Mouse (Mus musculus): ENCODE results near the gene Efcc1. TPM values are rescaled to one million over a fixed set of nuclear protein-coding genes. Genes with fewer than 3 reads are reported as not detected.

The Efcc1 gene
- polyA plus RNA-seq, 1 experiment from 2014 or later, result 1.4 TPM

DNA sequence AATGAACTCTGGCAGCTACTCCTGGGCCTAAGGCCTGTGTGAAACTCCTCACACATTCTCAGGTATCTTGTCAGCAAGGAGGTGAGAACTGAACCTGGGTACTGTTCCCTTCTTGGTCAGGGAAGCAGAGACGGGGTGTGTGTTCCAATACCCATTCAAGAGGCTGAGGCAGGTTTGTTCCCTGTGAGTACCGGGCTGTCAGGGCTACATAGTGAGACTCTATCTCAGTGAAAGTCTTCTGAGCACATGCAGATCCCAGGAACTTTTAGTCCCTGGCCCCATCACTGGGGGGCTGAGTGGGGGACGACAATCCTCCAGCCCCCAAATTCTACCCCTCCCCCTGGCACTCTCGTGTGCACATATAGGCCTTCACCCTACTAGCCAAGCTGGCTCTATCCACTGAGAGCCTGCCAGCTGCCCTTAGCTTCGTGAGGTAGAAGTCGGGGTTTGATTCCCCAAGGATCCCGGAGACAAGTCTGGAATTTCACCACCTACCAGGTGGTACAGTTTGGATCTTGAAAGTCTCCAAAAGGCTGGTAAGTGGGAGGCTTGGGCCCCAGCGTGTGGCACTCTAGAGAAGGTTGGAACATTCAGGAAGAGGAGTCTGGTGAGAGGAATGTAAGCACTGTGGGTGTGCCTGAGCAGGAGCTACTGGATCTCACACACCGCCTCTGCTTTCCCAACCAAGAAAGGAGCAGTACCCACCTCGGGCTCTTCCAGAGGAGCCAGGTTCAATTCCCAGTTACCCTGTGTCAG, 50.1 kb downstream of the Efcc1 start:
- H3K9me3 ChIP-seq, result no peaks in the 10 kb centered on the region
- H3K27ac ChIP-seq, result no peak overlapping the region
- no peak overlapping the region for H3K9ac ChIP-seq
- no peaks in the 10 kb centered on the region for H3K36me3 ChIP-seq
- no peaks in the 10 kb centered on the region for H3K27me3 ChIP-seq
- no peak overlapping the region for H3K4me3 ChIP-seq
- WGBS, result 78% methylated on average over 10 of the region's 10 CpGs
- no peak overlapping the region for H3K4me2 ChIP-seq (replicated peaks)
- H3K4me1 ChIP-seq, result no peaks in the 10 kb centered on the region
- ATAC-seq (ENCODE audit: insufficient number of reproducible peaks, insufficient read depth, low FRiP score, low TSS enrichment), result no peak

GRCm38 (mm10) chr6:87784033-87784432, 53.4 kb downstream of the Efcc1 start:
- H3K36me3 ChIP-seq, result no peaks in the 10 kb centered on the region
- ATAC-seq (ENCODE audit: insufficient number of reproducible peaks, insufficient read depth, low FRiP score, low TSS enrichment), result no peak
- H3K27me3 ChIP-seq, result no peaks in the 10 kb centered on the region
- no peak overlapping the region for H3K27ac ChIP-seq
- H3K4me1 ChIP-seq, result no peaks in the 10 kb centered on the region
- H3K4me3 ChIP-seq, result no peak overlapping the region
- no peak overlapping the region for H3K4me2 ChIP-seq (replicated peaks)
- H3K9ac ChIP-seq, result no peak overlapping the region
- H3K9me3 ChIP-seq, result no peaks in the 10 kb centered on the region
- WGBS, result 84% methylated on average over 8 of the region's 8 CpGs

DNA sequence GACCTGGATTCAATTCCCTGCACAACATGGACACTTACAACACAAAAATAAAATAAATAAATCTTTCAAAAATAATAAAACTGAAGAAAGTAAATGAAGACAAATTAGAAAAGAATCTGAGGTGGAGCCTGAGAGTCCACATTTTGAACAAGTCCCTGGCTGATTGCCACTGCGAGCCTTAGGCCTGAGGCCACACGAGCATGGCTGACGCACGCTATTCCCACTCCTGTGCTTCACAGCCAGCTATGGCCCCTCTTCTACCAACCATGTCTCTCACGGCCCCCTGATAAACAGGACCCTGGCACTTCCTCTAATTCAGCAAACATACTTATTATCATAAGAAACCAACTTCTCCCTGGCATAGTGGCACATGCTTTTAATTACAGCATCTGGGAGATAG, 56.0 kb downstream of the Efcc1 start:
- 80% methylated on average over 5 of the region's 5 CpGs for WGBS
- H3K4me3 ChIP-seq, result no peak overlapping the region
- H3K9ac ChIP-seq, result no peak overlapping the region
- H3K27ac ChIP-seq, result no peak overlapping the region
- H3K4me1 ChIP-seq, result peaks cover 6% of the 10 kb centered on the region
- ATAC-seq (ENCODE audit: insufficient number of reproducible peaks, insufficient read depth, low FRiP score, low TSS enrichment), result no peak
- H3K4me2 ChIP-seq (replicated peaks), result no peak overlapping the region
- no peaks in the 10 kb centered on the region for H3K9me3 ChIP-seq
- peaks cover 5% of the 10 kb centered on the region; the same call in 1 of the 2 replicates for H3K36me3 ChIP-seq
- H3K27me3 ChIP-seq, result no peaks in the 10 kb centered on the region

GRCm38 (mm10) chr6:87787108-87787890, 56.6 kb downstream of the Efcc1 start:
- peaks cover 6% of the 10 kb centered on the region for H3K4me1 ChIP-seq
- ATAC-seq (ENCODE audit: insufficient number of reproducible peaks, insufficient read depth, low FRiP score, low TSS enrichment), result no peak
- peaks cover 11% of the 10 kb centered on the region for H3K36me3 ChIP-seq
- H3K27me3 ChIP-seq, result no peaks in the 10 kb centered on the region
- no peak overlapping the region for H3K27ac ChIP-seq
- H3K4me2 ChIP-seq (replicated peaks), result no peak overlapping the region
- no peak overlapping the region for H3K4me3 ChIP-seq
- no peak overlapping the region for H3K9ac ChIP-seq
- 78% methylated on average over 6 of the region's 6 CpGs for WGBS
- H3K9me3 ChIP-seq, result no peaks in the 10 kb centered on the region

DNA sequence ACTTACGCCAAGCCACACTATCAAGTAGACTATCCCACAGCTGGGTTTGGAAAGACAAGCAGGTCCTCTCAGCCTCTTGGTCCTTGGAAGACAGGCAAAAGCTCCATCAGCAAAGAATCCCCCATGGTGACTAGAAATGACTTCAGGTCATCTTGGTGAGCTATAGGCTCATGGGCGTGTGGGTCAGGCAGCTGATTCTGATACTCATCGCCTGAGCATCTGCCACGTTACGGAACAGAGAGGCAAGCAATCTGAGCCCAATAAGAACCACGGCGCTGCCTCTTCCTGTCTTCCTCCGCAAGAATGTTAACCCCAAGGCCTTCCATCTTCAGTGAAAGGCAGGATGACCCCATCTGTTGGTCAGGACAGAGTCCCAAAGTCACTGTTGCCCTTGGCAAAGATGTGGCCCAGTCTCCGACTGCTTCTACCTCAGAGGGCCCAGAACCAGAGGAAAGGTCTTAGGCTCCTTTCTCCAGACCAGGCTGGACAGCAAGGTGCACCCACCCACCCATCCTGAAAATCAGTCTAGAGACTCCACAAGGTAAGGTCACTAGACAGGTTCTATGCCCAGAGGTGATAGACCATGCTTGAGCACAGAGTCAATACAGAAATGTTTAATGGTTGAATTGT, 57.7 kb downstream of the Efcc1 start:
- Histone ChIP-seq H3K27me3 (no peaks in the 10 kb centered on the region), H3K9me3 (no peaks in the 10 kb centered on the region), H3K4me1 (peaks cover 6% of the 10 kb centered on the region), H3K4me2 (replicated peaks) (no peak overlapping the region), H3K4me3 (no peak overlapping the region), H3K36me3 (peaks cover 14% of the 10 kb centered on the region), H3K27ac (no peak overlapping the region), H3K9ac (no peak overlapping the region)
- WGBS, result 86% methylated on average over 9 of the region's 9 CpGs
- ATAC-seq (ENCODE audit: insufficient number of reproducible peaks, insufficient read depth, low FRiP score, low TSS enrichment), result no peak

DNA sequence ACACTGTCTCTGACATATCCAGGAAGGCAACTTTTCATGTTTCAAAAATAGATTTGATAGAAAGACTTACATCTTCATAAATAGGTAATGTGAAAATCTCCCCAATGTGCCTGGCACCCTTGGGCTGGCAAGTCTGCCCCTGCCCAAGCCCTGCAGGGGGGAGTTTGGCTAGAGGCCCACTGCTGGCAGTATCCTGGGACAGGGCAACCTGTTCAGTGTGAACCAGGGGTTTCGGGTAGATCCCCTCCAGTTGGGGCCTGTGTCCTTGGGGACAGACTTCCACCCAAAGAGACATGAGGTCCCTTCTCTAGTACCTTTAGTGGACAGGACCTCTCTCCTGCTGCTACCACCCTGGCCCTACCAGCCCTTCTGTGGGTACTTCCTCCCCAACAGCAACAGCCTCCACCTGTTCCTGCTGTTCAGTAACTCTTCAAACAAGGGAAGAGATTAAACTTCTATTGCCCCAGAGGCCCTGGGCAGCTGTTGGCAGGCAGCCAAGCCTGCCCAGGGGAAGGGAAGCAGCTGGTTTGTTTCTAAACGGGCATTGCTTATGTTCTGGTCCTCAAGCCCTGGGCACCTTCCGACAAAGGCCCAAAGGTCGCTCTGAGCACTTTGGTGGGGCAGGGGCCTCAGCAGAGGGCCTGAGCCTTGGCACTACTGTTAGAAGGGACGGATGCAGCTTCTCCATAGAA, 58.4 kb downstream of the Efcc1 start:
- H3K36me3 ChIP-seq, result peaks cover 14% of the 10 kb centered on the region
- H3K4me1 ChIP-seq, result peaks cover 6% of the 10 kb centered on the region
- no peak overlapping the region for H3K4me2 ChIP-seq (replicated peaks)
- no peak for ATAC-seq (ENCODE audit: insufficient number of reproducible peaks, insufficient read depth, low FRiP score, low TSS enrichment)
- H3K27ac ChIP-seq, result 0 out of 2 replicates have a peak overlapping the region, but pooled peaks have one; percentile 1
- 55% methylated on average over 5 of the region's 5 CpGs for WGBS
- H3K4me3 ChIP-seq, result no peak overlapping the region
- no peaks in the 10 kb centered on the region for H3K27me3 ChIP-seq
- H3K9ac ChIP-seq, result peak overlapping the region; percentile 32; the same call in 1 of the 2 replicates
- H3K9me3 ChIP-seq, result no peaks in the 10 kb centered on the region

- no peak overlapping the region for H3K4me2 ChIP-seq (replicated peaks)
- no peak overlapping the region for H3K27ac ChIP-seq
- no peaks in the 10 kb centered on the region for H3K27me3 ChIP-seq
- 90% methylated on average over 6 of the region's 6 CpGs for WGBS
- no peak for ATAC-seq (ENCODE audit: insufficient number of reproducible peaks, insufficient read depth, low FRiP score, low TSS enrichment)
- no peak overlapping the region for H3K9ac ChIP-seq
- no peaks in the 10 kb centered on the region for H3K9me3 ChIP-seq
- no peak overlapping the region for H3K4me3 ChIP-seq
- H3K4me1 ChIP-seq, result peaks cover 6% of the 10 kb centered on the region
- peaks cover 14% of the 10 kb centered on the region for H3K36me3 ChIP-seq
These were observed 59.1 kb downstream of the Efcc1 start for GRCm38 (mm10) chr6:87789791-87790190.

DNA sequence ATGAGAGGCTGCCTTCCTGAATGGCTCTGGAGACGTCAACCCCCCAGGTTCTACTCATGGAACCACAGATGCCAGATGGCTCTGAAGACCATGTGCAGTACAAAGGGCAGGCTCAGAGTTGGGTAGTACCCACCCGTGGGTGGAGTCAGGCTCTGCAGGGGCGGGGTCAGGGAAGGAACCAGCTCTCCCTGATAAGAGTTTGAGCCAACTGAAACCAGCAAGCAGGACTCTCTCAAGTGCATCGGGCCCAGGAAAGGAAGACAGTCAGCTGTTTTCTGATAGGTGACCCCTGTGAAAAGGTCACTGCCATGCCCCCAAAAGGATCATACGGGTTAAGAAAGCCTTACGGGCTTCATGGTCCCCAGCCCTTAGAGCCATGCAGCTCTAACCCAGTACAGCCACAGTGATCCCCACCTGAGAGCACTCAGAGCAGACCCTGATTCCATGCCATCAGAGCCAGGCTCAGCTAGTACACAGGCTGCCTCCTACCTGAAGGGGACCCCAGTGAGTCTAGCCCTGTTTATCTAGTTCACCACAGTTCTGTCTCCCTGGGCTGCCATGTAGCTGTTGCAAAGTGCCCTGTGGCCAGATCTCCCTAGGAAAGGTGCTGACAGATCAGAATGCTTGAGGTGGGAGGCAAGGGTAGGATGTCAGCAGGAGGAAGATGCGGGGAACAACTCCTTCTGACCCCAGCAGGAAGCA, 60.3 kb downstream of the Efcc1 start:
- no peak for ATAC-seq (ENCODE audit: insufficient number of reproducible peaks, insufficient read depth, low FRiP score, low TSS enrichment)
- Histone ChIP-seq H3K27ac (no peak overlapping the region), H3K36me3 (peaks cover 14% of the 10 kb centered on the region), H3K4me3 (no peak overlapping the region), H3K9me3 (no peaks in the 10 kb centered on the region), H3K4me1 (peaks cover 6% of the 10 kb centered on the region), H3K4me2 (replicated peaks) (no peak overlapping the region), H3K9ac (no peak overlapping the region), H3K27me3 (no peaks in the 10 kb centered on the region)
- 72% methylated on average over 7 of the region's 7 CpGs for WGBS

DNA sequence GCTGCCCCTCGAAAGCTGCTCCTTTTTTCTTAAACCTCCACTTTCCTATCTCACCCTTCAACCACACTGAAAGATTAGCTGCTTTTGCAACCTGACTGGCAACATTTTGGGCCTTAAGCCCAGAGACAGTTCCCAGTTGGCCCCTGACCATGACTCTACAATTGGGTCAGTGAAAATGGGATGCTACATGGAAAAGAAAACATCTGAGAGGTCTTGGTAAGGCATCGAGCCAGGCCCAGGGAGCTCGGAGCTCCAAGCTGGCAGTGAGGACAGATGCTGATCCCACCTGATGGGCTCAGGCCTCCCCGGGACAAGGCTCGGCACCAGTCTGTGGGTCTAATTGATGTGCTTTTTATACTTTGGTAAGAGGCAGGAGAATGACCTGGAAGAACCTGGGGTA, 61.2 kb downstream of the Efcc1 start:
- H3K4me3 ChIP-seq, result no peak overlapping the region
- H3K4me2 ChIP-seq (replicated peaks), result no peak overlapping the region
- 89% methylated on average over 5 of the region's 5 CpGs for WGBS
- H3K9ac ChIP-seq, result no peak overlapping the region
- peaks cover 6% of the 10 kb centered on the region for H3K4me1 ChIP-seq
- no peaks in the 10 kb centered on the region for H3K27me3 ChIP-seq
- no peaks in the 10 kb centered on the region for H3K9me3 ChIP-seq
- H3K27ac ChIP-seq, result no peak overlapping the region
- H3K36me3 ChIP-seq, result peaks cover 14% of the 10 kb centered on the region
- ATAC-seq (ENCODE audit: insufficient number of reproducible peaks, insufficient read depth, low FRiP score, low TSS enrichment), result no peak

DNA sequence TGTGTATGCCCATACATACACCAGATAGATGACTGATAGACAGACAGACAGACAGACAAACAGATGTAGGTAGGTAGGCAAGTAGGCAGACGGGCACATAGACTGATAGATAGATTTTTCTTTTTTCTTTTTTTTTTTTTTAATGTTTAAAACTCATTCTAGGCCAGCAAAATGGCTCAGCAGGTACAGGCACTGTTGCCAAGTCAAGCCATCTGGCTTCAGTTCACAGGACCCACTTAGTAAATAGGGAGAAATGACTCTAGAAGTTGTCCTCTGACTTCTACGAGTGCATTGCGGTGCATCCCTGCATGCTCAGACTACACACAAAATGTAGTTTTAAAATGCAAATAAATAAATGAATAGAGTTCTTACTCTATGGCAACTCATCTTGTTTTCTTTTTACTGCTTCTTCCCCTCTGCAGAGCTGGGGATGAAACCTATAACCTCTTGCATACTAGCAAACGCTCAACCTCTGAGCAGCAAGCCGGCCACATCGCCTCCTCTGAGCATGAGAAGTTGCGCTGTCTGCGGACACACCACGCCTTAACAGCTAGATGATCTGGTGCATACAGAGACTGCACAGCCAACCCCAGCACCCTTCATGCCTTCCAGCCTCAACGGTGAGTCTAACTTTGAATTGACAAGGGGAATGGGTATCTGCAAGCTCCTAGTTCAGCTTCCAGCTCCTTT, 63.3 kb downstream of the Efcc1 start:
- Histone ChIP-seq H3K27me3 (no peaks in the 10 kb centered on the region), H3K9ac (no peak overlapping the region), H3K27ac (no peak overlapping the region), H3K36me3 (peaks cover 14% of the 10 kb centered on the region), H3K4me3 (no peak overlapping the region), H3K9me3 (no peaks in the 10 kb centered on the region), H3K4me1 (peaks cover 6% of the 10 kb centered on the region), H3K4me2 (replicated peaks) (no peak overlapping the region)
- ATAC-seq (ENCODE audit: insufficient number of reproducible peaks, insufficient read depth, low FRiP score, low TSS enrichment), result no peak
- WGBS, result 95% methylated on average over 10 of the region's 10 CpGs

All from embryonic facial prominence, embryonic 12.5 days (tissue).